Mouse (Mus musculus) mouse embryonic stem cell (cell line): ENCODE measurements at regions not wholly inside any gene's neighbourhood (a gene's known extent, or its start where the extent isn't known, plus 50 kb on each side); places are given as distances from the start of the nearest gene placed in this dataset.

Experiments used
- in situ Hi-C, 2 experiments: fragments of 300-500 bp; cut with MboI; formaldehyde crosslinking; loops; 1 replicate in 1 of 2; 3 replicates in 1 of 2; pipeline ENCODE4 v1.14.3; 2019 to 2020; ENCODE audit warnings: low sequenced_read_pairs in 2 of 2, low pct_unique_long_range_greater_than_20kb in 1 of 2, mixed read lengths in 1 of 2; ENCODE audit not compliant: unreplicated experiment in 1 of 2

GRCm38 (mm10) chr8:34528213-34528612, 416.7 kb upstream of the Gm10131 start:
- in situ Hi-C loops = no loop called here

DNA sequence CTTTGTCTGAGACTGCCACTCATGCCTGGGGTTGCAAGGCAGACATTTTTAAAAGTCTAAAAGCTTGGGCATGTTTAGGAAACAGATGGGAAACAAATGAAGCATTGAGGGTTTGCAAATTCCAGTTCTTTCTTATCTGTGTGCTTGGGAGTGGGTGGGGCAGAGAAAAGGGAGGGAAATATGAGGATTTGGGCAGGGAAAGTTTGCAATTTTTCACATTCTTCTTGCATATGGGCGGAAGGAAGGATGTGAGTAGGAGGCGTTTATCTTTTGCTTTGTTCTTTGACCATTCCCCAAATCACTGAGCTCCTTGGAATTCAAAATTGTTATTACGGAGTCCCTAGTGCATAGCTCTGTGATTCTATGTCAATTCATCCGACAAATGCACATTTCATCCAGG, 413.7 kb upstream of the Gm10131 start:
- in situ Hi-C loops = no loop called here

DNA sequence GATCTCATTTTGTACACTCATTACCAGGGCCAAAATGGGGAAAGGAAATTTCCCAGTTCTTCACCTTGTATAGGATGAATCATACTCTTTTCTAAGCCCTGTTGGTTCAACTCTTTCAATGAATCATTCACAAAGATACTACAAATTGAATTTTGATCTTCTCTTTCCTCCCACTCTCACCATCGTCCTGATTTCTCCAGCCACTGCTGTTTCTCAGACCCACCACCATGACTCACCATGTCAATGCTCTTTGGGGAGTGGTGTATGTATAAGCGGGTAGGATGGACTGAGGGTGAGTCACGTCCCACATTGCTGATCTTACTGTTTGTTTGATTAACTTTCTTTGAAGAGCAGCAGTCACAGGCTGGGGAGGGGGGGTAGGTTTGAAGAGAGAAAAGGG, 412.3 kb upstream of the Gm10131 start:
- in situ Hi-C loops = no loop called here

DNA sequence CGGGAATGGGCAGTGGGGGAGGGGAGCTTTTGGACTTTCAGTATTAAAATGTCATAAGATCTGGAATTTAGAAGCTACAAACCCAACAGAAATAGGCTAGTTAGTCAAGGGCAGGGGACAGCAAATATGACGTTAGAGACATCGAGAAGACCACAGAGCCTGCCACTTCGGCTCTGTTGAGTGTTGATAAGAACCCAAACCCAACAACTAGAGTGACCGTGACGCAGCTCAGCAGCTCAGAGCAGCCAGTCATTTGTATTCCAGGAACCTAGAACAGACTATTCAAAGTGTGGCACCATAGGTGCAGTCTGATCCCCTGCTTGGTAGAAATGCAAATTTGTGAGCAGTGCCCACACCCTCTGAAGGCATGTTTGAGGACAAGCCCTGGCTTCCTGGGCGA, 409.8 kb upstream of the Gm10131 start:
- in situ Hi-C loops = no loop called here

DNA sequence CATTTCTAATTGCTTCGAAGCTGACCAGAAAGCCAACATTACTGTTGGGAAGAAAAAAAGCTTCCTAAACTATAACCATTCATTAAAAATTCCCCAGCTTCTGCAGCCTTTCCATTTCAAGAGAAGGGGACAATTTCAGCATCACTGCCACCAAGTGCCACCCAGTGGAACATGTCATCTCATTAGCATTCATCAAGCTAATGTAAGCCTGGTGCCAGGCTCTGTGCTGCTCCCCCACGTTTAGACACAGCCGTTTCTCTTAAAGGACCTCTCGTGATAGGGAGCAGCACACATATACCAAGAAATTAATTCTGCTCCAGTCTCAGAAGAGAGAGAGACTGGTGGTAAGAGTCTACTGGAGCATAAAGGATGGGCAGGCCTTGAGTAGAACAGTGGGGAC, 409.1 kb upstream of the Gm10131 start:
- in situ Hi-C loops = no loop called here

DNA sequence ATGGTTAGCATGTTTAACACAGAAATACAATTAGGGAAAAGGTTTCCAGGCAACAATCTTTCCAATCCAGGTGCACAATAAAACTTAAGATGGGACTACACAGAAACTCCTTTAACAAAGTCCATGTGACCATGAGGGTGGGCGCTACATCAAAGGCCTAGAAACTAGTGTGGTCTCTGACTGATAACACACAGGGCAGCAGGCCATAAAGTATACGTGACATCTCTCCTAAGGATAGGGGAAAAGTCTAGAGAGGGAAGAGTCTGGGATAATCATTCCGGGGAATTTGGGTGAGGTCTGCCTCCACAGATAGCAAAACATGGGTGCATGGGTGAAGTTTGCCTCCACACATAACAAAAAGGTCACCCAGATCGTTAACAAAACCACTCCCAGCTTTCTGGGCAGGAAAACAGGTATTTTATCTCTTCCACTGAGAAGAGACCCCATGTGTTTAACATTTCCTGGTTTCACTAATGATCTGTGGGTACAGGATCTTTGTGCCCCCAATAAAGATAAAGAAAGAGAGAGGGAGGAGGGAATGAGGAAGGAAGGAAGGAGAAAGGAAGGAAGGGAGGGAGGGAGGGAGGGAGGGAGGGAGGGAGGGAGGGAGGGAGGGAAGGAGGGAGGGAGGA, 402.0 kb upstream of the Gm10131 start:
- in situ Hi-C loops = no loop called here

- in situ Hi-C loops = no loop called here
These were observed 394.5 kb upstream of the Gm10131 start for GRCm38 (mm10) chr8:34505829-34506555.

GRCm38 (mm10) chr8:34505102-34505501, 393.6 kb upstream of the Gm10131 start:
- in situ Hi-C loops = no loop called here

DNA sequence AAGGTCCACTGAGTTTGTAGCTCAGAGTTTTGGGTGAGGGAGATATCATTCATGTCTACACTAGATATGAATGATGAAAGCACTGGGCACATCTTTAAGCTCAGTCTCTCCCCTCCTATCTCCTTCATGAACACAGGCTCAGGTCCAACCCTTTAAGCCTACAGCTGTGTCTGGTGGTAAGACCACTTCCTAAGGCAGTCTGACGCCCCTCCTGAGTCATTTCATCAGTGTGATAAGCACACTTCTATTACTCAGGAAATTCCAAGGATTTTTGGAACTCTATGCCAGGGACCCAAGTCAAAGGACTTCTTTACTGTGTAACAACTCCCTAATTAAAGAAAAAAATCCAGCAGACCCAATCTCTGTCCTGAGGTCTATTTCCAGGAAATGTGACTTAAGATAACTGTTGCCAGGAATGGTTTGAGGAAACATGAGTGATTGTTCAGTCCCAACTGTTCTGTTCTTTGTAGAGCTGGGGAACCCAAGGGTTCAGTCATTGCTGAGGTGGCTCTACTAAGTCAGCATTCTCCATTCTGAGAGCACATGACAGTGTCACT, 391.1 kb upstream of the Gm10131 start:
- in situ Hi-C loops = no loop called here

DNA sequence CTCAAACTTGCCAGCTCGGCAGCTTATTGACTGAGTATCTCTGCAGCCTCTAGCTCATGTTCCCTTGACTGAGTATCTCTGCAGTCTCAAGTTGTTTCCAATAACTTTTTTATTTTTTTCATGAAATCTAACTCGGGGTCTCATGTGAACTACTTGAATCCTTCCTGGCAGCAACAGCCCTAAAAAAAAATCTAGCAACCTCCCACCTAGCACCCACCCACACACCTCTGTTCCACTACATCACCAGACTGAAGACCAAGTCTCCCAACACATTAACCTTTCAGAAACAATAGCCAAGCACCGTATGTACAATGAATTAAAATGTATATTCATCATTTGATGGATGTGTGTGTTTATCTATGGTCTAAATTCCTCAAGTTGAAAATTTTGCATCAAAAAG, 387.7 kb upstream of the Gm10131 start:
- in situ Hi-C loops = no loop called here

- in situ Hi-C loops = no loop called here
These were observed 385.2 kb upstream of the Gm10131 start for GRCm38 (mm10) chr8:34496751-34497150.

DNA sequence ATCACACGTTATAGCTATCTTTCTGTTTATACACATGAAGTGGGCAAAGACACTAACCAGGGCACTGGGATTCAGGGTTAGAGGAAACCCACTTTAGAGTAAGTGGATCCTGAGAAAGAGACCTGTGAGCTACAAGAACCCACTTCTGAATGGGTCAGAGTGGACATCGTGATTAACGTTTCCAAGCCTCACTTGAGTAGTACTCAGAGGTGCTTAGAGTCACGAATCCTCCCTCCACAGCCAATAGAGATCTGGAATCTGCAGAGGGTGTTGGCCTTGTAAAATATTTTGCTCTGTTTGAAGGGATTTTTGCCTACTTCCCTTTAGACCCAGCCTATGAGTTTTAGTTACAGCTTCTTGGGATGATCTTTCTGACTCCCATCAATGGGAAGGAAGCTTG, 384.4 kb upstream of the Gm10131 start:
- in situ Hi-C loops = no loop called here

DNA sequence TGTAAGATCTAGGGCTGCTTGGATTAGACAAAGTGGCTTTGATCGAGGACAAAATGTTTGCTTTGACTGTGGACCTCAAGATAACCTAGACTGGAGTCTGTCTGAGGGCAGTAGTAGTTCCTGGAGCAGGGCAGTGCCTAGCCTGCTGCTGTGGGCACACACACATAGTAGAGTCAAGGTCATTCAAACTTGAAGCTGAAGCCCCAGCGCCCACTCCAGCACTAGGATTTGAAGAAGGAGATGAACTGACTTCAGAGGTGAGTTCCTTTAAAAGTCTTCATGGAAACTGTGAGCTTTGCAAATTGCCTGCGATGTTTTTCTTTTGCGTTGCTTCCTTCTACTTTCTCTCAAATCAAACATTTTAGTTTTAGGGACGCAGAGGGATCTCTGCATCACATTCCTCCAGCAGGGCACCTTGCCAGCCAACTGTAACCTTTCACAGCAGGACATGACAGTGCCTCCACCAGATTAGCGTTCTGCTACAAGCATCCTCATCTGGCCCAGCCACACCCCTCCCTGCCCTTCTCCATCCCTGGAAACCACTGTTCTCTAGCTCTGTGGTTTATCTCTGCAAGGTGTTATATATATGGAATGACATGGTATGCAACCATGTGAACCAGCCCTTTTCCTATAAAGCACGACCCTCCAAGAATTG, 377.3 kb upstream of the Gm10131 start:
- in situ Hi-C loops = no loop called here

DNA sequence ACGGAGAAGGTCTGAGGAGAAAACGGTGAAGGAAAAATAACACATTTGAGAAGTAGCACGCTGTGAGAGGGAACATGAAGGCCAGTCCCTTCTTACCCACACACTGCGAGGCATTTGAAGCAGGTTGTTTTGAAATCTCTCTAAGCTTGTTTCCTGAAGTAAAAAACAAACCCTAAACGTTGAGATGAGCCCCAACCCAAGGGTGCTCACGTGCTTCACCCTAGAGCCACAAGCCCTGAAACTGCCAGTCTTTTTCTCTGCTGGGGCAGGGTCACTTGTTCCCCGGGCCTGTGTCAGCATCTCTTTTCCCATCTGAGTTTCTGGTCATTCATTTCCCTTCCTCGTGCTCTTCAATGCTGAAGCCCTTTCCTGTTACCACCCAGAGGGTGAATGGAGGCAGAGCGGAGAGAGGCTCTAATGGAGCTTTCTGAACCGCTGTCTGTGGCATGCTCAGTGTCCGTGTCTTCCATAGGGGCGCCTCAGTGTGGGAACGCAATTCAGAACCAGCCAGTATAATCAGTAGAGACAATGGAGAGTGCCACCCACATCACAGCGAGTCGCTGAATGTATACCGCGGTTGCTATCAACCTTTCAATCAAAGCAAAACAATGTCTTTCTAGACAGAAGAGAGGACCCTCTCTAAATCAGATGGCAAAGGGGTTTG, 375.0 kb upstream of the Gm10131 start:
- in situ Hi-C loops = no loop called here

GRCm38 (mm10) chr8:34485905-34486304, 374.4 kb upstream of the Gm10131 start:
- in situ Hi-C loops = no loop called here

DNA sequence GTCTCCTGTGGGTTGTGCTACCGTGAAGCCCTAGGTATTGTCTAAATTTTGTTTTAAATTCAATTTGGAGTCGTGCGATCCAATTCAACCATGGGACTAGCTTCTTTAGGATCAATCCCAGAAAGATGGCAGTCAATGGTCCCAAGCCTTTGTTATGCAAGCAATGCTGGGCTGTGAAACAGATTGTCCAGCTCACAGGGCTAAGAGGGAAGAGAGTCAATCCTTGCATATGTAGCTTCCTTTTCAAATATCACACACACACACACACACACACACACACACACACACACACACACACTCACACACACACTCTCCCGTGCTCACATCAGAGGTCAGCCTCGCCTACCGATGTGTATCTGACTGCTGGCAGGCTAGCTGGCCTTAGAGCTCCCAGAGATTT, 373.8 kb upstream of the Gm10131 start:
- in situ Hi-C loops = no loop called here

DNA sequence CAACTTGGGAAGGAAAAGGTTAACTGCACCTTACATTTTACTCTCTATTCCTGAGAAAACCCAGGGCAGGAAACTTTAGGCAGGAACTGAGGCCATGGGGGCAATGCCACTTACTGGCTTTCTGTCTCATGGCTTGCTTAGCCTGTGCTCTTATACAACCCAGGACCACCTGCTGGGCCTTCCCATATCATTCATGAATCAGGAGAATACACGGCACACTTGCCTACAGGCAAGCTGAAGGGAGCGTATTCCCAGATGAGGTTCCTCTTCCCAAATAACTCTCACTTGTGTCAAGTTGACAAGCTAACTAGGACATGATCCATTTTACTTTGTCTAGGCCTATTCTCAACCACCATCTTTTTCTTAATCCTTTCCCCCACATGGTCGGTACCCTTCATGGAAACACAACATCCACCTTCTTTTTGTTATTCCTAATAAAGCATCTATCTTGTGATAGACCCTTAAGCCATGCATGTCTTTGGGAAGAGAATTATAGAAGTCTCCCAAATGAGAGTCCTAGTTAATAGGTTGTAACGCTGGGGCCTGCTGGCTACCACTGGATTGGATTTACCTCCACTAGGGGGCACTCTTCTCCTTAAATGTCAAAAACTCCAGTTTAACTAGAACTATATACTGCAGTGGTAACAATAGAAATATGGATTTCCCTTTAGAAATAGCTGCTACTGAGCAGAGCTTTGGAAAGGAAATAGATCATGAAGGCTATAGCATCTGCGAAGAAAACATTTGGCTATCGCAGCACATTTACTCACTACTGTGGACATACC, 373.2 kb upstream of the Gm10131 start:
- in situ Hi-C loops = loop anchor here (5.0 kb wide), 1 partner anchor 328 kb away; no protein-coding TSS in a partner anchor

- in situ Hi-C loops = loop anchor here (5.0 kb wide), 1 partner anchor 329 kb away; no protein-coding TSS in a partner anchor
These were observed 371.7 kb upstream of the Gm10131 start for GRCm38 (mm10) chr8:34483212-34483611.
